Mouse (Mus musculus): ENCODE data around the gene Mamld1. TPM values are rescaled to one million over a fixed set of nuclear protein-coding genes. Genes with fewer than 3 reads are reported as not detected.

Gene Mamld1
- polyA plus RNA-seq, 1 experiment from 2014 or later, result 6.0 TPM

DNA sequence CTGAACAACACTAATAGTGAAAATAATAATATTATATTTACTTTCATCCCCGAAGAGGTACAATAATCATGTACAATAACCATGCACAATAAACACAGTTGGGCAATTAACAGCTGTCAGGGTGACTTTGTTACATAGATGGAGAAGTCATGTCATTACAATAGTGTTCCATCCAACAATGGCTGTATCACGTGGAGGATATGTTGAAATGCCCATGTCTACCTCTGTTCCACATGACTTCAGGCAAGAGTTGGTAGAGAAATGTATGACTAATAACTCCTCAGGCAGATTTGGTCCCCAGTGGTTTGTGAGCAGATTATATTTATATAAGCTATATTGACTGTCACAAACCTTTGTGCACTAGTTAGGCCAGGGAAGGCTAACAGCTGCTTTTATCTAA, 154.7 kb downstream of the Mamld1 start:
- H3K36me3 ChIP-seq (ENCODE audit: control insufficient read depth, insufficient read depth, low read length), result no peaks in the 10 kb centered on the region
- no peak overlapping the region for H3K4me2 ChIP-seq (ENCODE audit: low read length)
- no peaks in the 10 kb centered on the region for H3K9me3 ChIP-seq (replicated peaks; ENCODE audit: control insufficient read depth, low read length, poor library complexity, severe bottlenecking)
- WGBS, result 65% methylated on average over 2 of the region's 2 CpGs
- no peaks in the 10 kb centered on the region for H3K4me1 ChIP-seq (ENCODE audit: control insufficient read depth, insufficient read depth, low read length)
- H3K9ac ChIP-seq (ENCODE audit: low read depth, low read length), result no peak overlapping the region
- H3K4me3 ChIP-seq (ENCODE audit: low read depth, low read length), result no peak overlapping the region
- no peaks in the 10 kb centered on the region for H3K27me3 ChIP-seq (ENCODE audit: control insufficient read depth, insufficient read depth, low read depth, low read length)
- no peak overlapping the region for H3K27ac ChIP-seq (ENCODE audit: low read length)
- ATAC-seq, result no peak

Other genes starting within 250 kb of the Mamld1 start
- 5.6 TPM in 2 replicates for gene Mtm1, start 160.5 kb downstream of the Mamld1 start, polyA plus RNA-seq (2015; fragmentation: Nextera tagmentation; extraction: Ambion mirVana)

All from midbrain, embryonic 16.5 days (tissue).